Mouse (Mus musculus): ENCODE measurements around the gene Uqcc2.

- TF ChIP-seq CTCF (IDR thresholded peaks at IDR 0.05; ENCODE audit: low read depth, low read length): no peak
- TF ChIP-seq POLR2A (IDR thresholded peaks at IDR 0.05; ENCODE audit: borderline replicate concordance, low read depth, low read length): no peak
These were observed 11.9 kb downstream of the Uqcc2 start for GRCm38 (mm10) chr17:27121781-27122180.
